Mouse (Mus musculus) midbrain, embryonic 11.5 days (tissue): ENCODE data around the gene Shf. TPM values are rescaled to one million over a fixed set of nuclear protein-coding genes. Genes with fewer than 3 reads are reported as not detected.

Experiments used
- ATAC-seq: fragments of 200-750 bp; cut with Nextera tagmentation; 2 replicates; pipeline ENCODE4 v1.8.0; 2017; ENCODE audit warnings: moderate TSS enrichment, moderate library complexity; ENCODE audit not compliant: low FRiP score
- DNase-seq: peaks from one replicate; pipeline ENCODE4 v3.0.0; 2015; ENCODE audit warnings: low spot score; ENCODE audit errors: missing footprints
- H3K27ac ChIP-seq: fragments of 300-500 bp; sonication (generic); 2 replicates; pipeline ENCODE4 v1.5.1; 2014; ENCODE audit warnings: low read depth, low read length
- H3K27me3 ChIP-seq: fragments of 300-500 bp; sonication (generic); 2 replicates; pipeline ENCODE4 v1.6.1; 2014; ENCODE audit warnings: mild to moderate bottlenecking, low read length, moderate library complexity, mixed read lengths; ENCODE audit not compliant: control insufficient read depth, insufficient read depth
- H3K36me3 ChIP-seq: fragments of 300-500 bp; sonication (generic); 2 replicates; pipeline ENCODE4 v1.6.1; 2014; ENCODE audit warnings: mild to moderate bottlenecking, low read length, moderate library complexity, mixed read lengths; ENCODE audit not compliant: control insufficient read depth, insufficient read depth
- H3K4me1 ChIP-seq: fragments of 300-500 bp; sonication (generic); 2 replicates; pipeline ENCODE4 v1.6.1; 2014; ENCODE audit warnings: low read length; ENCODE audit not compliant: control insufficient read depth, insufficient read depth
- H3K4me2 ChIP-seq: fragments of 300-500 bp; sonication (generic); 2 replicates; pipeline ENCODE4 v1.6.1; 2014; ENCODE audit warnings: mild to moderate bottlenecking, moderate library complexity
- H3K4me3 ChIP-seq: fragments of 300-500 bp; sonication (generic); 2 replicates; pipeline ENCODE4 v1.5.1; 2014; ENCODE audit warnings: low read depth, low read length
- H3K9ac ChIP-seq: fragments of 300-500 bp; sonication (generic); 2 replicates; pipeline ENCODE4 v1.6.1; 2014; ENCODE audit warnings: low read length
- H3K9me3 ChIP-seq: fragments of 300-500 bp; sonication (generic); 2 replicates; pipeline ENCODE4 v1.6.1; 2016; ENCODE audit warnings: low read length; ENCODE audit not compliant: control insufficient read depth
- WGBS: fragments of 180-500 bp; shearing (Covaris S2); extraction: QIAGEN DNeasy Blood & Tissue Kit; methylation state at CpG from one replicate; pipeline ENCODE4 v1.1.7; 2014; 5-methylcytosine and 5-hydroxymethylcytosine counted together
- polyA plus RNA-seq: library from polyadenylated mRNA; unstranded; fragments of >200 nt; fragmentation: Nextera tagmentation; extraction: Ambion mirVana; gene quantifications from 2 replicates; pipeline ENCODE4 v1.2.1, GENCODE M21; 2014

Shf gene
- polyA plus RNA-seq, 1 experiment from 2014 or later = 9.2 TPM

- Histone ChIP-seq H3K36me3 (no peaks in the 10 kb centered on the region), H3K9me3 (no peaks in the 10 kb centered on the region), H3K27ac (no peak overlapping the region), H3K4me3 (no peak overlapping the region), H3K9ac (no peak overlapping the region), H3K4me1 (0 out of 2 replicates have a peak, but pooled peaks cover 2% of the 10 kb centered on the region), H3K4me2 (no peak overlapping the region), H3K27me3 (no peaks in the 10 kb centered on the region)
- ATAC-seq (no peak), DNase-seq (no peak)
- WGBS = 47% methylated on average over 2 of the region's 2 CpGs
These were observed 10.3 kb upstream of the Shf start for GRCm38 (mm10) chr2:122379292-122379650.

GRCm38 (mm10) chr2:122378421-122379291, 9.7 kb upstream of the Shf start:
- no peaks in the 10 kb centered on the region for H3K36me3 ChIP-seq
- H3K9me3 ChIP-seq = no peaks in the 10 kb centered on the region
- DNase-seq (peak; percentile 92), ATAC-seq (no peak)
- WGBS = 21% methylated on average over 8 of the region's 8 CpGs
- H3K9ac ChIP-seq = peak overlapping the region; percentile 18; the same call in 1 of the 2 replicates
- 0 out of 2 replicates have a peak, but pooled peaks cover 2% of the 10 kb centered on the region for H3K4me1 ChIP-seq
- H3K27me3 ChIP-seq = no peaks in the 10 kb centered on the region
- H3K4me2 ChIP-seq = peak overlapping the region; percentile 50
- H3K27ac ChIP-seq = no peak overlapping the region
- peak overlapping the region; percentile 57 for H3K4me3 ChIP-seq

- DNase-seq (peak; percentile 99), ATAC-seq (peak; percentile 81)
- Histone ChIP-seq H3K27me3 (no peaks in the 10 kb centered on the region), H3K4me3 (peak overlapping the region; percentile 57), H3K9ac (peak overlapping the region; percentile 83), H3K27ac (peak overlapping the region; percentile 70), H3K9me3 (no peaks in the 10 kb centered on the region), H3K4me1 (0 out of 2 replicates have a peak, but pooled peaks cover 2% of the 10 kb centered on the region), H3K4me2 (peak overlapping the region; percentile 50), H3K36me3 (no peaks in the 10 kb centered on the region)
- WGBS = under 1% methylated on average over 26 of the region's 26 CpGs
These were observed 8.8 kb upstream of the Shf start for GRCm38 (mm10) chr2:122377751-122378246.

GRCm38 (mm10) chr2:122377215-122377674, 8.3 kb upstream of the Shf start:
- DNase-seq = peak; percentile 100
- under 1% methylated on average over 28 of the region's 28 CpGs for WGBS
- no peaks in the 10 kb centered on the region for H3K36me3 ChIP-seq

GRCm38 (mm10) chr2:122376041-122376561, 7.1 kb upstream of the Shf start:
- H3K36me3 ChIP-seq = no peaks in the 10 kb centered on the region
- peak overlapping the region; percentile 77 for H3K9ac ChIP-seq
- no peaks in the 10 kb centered on the region for H3K9me3 ChIP-seq
- no peaks in the 10 kb centered on the region for H3K27me3 ChIP-seq
- 0 out of 2 replicates have a peak, but pooled peaks cover 2% of the 10 kb centered on the region for H3K4me1 ChIP-seq
- H3K4me2 ChIP-seq = peak overlapping the region; percentile 62
- H3K27ac ChIP-seq = peak overlapping the region; percentile 80
- peak; percentile 1; the same call in 1 of the 2 replicates for ATAC-seq
- under 1% methylated on average over 22 of the region's 22 CpGs for WGBS
- DNase-seq = no peak
- H3K4me3 ChIP-seq = peak overlapping the region; percentile 64

More at GRCm38 (mm10) chr2:122377215-122377674, 8.3 kb upstream of the Shf start:
- Histone ChIP-seq H3K9me3 (no peaks in the 10 kb centered on the region), H3K27ac (peak overlapping the region; percentile 70), H3K4me3 (peak overlapping the region; percentile 57), H3K9ac (peak overlapping the region; percentile 83), H3K27me3 (no peaks in the 10 kb centered on the region), H3K4me1 (0 out of 2 replicates have a peak, but pooled peaks cover 2% of the 10 kb centered on the region), H3K4me2 (peak overlapping the region; percentile 50)
- ATAC-seq = peak; percentile 89

GRCm38 (mm10) chr2:122375391-122375991, 6.5 kb upstream of the Shf start:
- Histone ChIP-seq H3K36me3 (no peaks in the 10 kb centered on the region), H3K4me1 (0 out of 2 replicates have a peak, but pooled peaks cover 2% of the 10 kb centered on the region), H3K4me2 (peak overlapping the region; percentile 62), H3K9ac (peak overlapping the region; percentile 77), H3K9me3 (no peaks in the 10 kb centered on the region), H3K27ac (peak overlapping the region; percentile 80), H3K4me3 (peak overlapping the region; percentile 64), H3K27me3 (no peaks in the 10 kb centered on the region)
- ATAC-seq = peak; percentile 86
- DNase-seq = peak; percentile 99
- WGBS = under 1% methylated on average over 32 of the region's 32 CpGs

GRCm38 (mm10) chr2:122374666-122375331, 5.8 kb upstream of the Shf start:
- WGBS = 22% methylated on average over 23 of the region's 23 CpGs
- Histone ChIP-seq H3K9ac (peak overlapping the region; percentile 67), H3K27ac (no peak overlapping the region), H3K4me3 (peak overlapping the region; percentile 64), H3K4me1 (0 out of 2 replicates have a peak, but pooled peaks cover 2% of the 10 kb centered on the region), H3K36me3 (no peaks in the 10 kb centered on the region), H3K9me3 (no peaks in the 10 kb centered on the region), H3K4me2 (peak overlapping the region; percentile 52), H3K27me3 (peaks cover 3% of the 10 kb centered on the region; the same call in 1 of the 2 replicates)
- DNase-seq = peak; percentile 96
- no peak for ATAC-seq

GRCm38 (mm10) chr2:122374012-122374411, 5.0 kb upstream of the Shf start:
- 78% methylated on average over 5 of the region's 5 CpGs for WGBS
- no peak overlapping the region for H3K27ac ChIP-seq
- H3K4me1 ChIP-seq = peaks cover 6% of the 10 kb centered on the region
- ATAC-seq = no peak
- H3K9ac ChIP-seq = no peak overlapping the region
- H3K36me3 ChIP-seq = no peaks in the 10 kb centered on the region
- peaks cover 3% of the 10 kb centered on the region; the same call in 1 of the 2 replicates for H3K27me3 ChIP-seq
- H3K9me3 ChIP-seq = no peaks in the 10 kb centered on the region
- no peak overlapping the region for H3K4me3 ChIP-seq
- H3K4me2 ChIP-seq = no peak overlapping the region
- DNase-seq = no peak
